Mouse (Mus musculus) layer of hippocampus, adult 9-10 months (tissue): Measurements from ENCODE around the gene Mark2.
"Not testable (repeated sequence)": the region's sequence is repeated elsewhere in the genome, so short reads cannot be mapped to it uniquely, and the experiment has no call there.

ENCODE experiments used
- DNase-seq: peaks from one replicate; pipeline ENCODE4 v3.0.0; 2022; ENCODE audit warnings: low spot score

The Mark2 gene

GRCm38 (mm10) chr19:7341512-7342397 is at the start of gene Mark2:
TSS of gene Mark2 (minus strand) at chr19:7341860.
- DNase-seq, result peak; percentile 98

DNA sequence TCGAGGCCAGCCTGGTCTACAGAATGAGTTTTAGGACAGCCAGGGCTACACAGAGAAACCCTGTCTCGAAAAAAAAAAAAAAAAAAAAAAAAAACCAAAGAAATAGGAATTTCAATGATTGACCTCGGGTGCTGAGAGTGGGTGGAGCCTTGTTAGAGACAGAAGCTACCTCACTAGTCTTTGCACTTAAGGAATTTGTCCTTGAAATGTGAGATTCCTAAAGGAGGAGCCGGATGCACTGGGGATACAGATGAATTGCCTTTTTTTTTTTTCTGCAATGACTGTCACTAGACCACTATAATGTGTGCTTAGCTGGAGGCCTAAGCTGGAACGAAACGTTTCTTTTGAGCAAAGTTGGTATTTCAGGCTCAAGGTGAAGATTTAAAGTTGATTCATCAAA is 46.8 kb upstream of the Mark2 start:
- DNase-seq, result no peak

GRCm38 (mm10) chr19:7386042-7386441 is 44.4 kb upstream of the Mark2 start:
- no peak for DNase-seq

- peak; percentile 96 for DNase-seq
Observed at GRCm38 (mm10) chr19:7382903-7383865, 41.5 kb upstream of the Mark2 start, which contains the start of gene Spindoc. TSS of gene Spindoc (minus strand) at chr19:7382994.

GRCm38 (mm10) chr19:7382248-7382902 is 40.7 kb upstream of the Mark2 start:
- DNase-seq, result no peak

DNA sequence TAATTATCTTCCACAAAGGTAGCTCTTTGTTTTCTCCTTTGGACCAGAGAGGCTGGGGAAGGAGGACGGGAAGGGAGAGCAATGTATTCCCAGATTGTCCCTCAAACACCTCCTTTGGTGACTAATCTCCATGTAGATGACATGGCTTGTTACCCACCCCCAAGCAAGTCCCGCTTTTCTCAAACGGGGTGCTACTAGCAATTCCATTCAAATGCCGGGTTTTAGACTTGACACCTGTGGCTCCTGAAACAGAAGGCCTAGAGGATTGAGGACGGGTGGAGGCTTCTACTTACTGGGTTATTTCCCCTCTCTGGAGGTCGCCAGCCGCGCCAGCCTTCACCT is 40.2 kb upstream of the Mark2 start:
- no peak for DNase-seq

- DNase-seq, result no peak
Observed at GRCm38 (mm10) chr19:7377639-7378038, 36.0 kb upstream of the Mark2 start.

DNA sequence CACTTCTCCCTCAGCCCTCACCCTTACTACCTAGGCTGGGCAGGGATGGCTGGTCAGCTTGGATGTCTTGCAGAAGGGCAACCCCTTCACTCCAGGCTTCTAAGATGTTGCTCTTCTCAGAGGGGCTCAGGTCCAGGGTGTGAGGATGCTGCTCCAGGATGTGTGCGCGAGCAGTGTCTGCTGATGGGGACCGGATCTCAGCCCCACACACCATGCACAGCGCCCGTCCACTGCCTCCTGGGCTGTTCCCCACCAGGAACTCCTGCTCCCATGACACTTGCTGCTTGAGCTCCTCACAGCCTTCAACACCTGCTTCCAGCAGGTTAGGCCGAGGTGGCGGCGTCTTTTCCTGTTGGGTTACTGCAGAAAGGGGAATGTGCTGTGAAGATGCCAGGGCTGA is 32.8 kb upstream of the Mark2 start:
- DNase-seq, result no peak

DNA sequence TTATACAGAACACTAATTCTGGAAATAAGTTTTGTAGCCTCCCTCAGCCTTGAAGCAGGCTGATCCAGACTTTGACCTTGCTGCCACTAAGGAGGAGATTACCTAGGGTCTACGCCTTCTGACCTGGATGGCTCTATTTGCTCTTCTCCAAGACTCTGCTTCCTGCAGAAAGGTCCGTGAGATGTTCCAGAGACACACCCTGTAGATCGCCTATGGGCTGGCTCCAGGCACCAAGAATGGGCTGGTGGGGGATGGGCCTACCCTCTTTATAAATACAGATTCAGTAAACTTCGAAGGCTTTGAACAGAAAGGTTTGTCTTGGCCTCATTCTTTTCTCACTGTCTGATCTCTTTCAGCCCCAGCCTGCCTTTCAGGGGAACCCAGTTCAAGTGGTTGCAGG is 27.8 kb upstream of the Mark2 start:
- DNase-seq, result not testable (repeated sequence)

- no peak for DNase-seq
Observed at GRCm38 (mm10) chr19:7353636-7354035, 12.0 kb upstream of the Mark2 start.

DNA sequence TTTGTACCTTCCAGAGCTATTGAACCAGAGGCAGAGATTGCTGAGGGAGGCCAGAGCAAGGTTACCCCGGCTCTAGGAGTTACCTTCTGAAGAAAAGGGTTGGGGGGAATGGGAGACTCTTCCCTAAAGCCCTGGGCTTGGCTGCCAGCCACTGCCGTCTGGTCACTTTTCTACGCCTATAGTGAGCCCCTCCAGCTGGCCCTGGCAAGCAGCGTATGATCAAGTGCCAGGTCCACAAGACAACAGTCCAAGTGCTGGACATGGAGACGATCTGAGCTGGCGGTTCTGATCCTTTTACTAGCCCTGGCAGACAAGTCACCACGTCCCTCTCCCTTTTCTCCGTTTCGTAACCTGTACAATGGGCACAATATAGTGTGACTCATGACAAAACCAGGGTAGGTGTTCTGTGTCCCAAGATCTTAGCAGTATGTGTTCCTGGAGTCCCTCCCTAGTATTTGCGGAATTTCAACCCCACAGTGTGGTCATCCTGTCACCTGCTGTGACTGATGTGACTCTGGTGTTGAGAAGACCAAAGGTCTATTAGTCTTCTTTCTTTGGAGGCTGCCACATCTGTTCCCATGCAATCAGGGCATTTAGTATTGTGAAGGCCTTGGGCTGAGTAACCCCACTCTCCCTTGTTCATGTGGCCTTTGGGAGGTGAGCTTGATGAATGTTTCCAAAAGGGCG is 11.3 kb upstream of the Mark2 start:
- DNase-seq, result no peak

DNA sequence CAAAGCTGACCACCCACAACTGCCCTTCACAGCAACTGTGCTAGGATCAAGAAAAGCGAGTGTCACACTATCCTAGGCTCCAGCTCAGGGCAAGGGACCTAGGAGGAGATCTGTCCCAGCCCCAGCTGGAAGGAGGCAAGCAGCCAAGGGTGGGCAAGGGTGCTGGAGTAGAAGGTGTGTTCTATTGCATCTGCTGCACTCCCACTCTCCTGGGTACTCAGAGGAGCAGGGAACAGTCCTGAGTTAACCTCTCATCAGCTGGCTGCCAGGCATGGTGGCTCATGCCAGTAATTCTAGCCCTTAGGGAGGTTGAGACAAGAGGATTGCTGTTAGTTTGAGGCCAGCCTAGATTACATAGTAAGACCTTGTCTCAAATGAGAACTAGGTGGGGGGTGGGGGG is 8.3 kb upstream of the Mark2 start:
- DNase-seq, result no peak

DNA sequence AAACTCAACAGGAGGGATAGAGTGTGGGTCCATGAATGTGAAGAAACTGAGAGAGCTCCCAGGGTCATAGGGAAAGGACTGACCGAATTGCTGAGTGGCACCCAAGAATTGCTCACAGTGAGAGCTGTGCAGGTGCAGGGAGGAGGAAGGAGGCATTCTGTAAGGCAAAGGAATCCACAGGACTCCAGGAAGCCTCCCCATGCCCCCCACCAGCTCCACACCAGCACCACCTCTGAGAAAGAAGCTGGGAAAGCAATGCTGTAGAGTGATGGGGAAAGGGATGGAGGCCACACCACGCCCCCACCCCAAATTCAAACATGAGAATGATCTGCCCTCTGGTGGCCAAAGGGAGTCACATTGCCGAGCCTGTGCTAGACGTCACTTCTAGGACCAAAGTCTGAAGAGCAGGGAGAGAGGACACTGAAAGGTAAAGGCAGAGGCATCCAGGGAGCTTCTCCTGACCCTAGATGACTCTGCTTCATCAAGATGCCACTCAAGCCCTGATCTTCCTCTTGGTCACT is 3.6 kb upstream of the Mark2 start:
- no peak for DNase-seq

DNA sequence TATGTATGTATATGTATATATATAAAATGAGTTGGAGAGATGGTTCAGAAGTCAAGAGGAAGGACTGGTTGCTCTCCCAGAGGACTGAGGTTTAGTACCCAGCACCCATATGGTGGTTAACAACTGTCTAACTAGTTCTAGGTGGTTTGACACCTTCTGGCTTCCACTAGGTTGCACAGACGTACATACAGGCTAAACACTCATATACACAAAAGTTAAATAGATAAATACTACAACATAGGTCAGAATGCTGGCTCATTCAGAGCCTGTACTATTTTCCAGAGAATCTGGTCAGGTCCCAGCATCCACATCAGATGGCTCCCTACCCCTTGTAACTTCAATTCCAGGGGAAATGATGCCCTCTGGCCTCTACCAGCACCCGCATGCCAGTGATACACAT is 986 bp upstream of the Mark2 start:
- no peak for DNase-seq

GRCm38 (mm10) chr19:7340780-7341475 is 732 bp downstream of the Mark2 start:
- no peak for DNase-seq

GRCm38 (mm10) chr19:7340371-7340779 is 1.3 kb downstream of the Mark2 start:
- no peak for DNase-seq

DNA sequence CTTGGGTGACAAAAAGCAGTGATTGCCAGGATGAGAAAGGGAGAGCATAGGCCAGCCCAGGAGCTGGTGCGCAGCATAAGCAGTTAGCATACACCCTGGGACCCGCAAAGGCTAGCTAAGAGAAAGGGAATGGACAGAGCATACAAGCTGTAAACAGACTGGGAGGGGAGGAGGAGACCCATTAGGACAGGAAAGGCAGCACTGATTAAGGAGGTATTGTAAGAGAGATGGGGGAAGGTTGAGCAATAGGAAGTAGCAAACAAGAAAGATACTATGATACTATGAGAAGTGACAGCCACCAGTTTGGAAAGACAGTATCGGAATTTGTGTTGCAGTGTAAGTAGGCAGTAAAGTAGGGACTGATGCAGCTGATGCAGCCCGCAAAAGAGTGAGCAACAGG is 1.8 kb downstream of the Mark2 start:
- DNase-seq, result no peak

DNA sequence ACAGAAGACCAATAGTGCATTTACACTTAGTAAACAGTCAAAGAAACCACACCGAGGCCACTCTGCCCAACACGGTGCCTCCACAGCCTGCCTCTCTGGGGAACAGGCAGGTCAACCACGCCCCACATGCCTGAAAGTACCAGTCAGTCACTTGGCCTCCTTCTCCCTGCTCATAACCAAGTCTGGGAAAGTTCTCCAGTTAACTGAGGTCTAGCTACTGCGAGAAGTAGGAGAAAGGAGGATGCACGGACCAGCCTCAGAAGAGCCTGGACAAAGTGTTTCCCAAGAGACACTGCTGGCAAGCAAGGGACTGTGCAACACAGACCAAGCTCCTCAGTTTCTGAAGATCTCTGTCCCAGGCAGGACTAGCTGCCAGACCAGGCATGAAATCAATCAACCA is 2.6 kb downstream of the Mark2 start:
- no peak for DNase-seq

DNA sequence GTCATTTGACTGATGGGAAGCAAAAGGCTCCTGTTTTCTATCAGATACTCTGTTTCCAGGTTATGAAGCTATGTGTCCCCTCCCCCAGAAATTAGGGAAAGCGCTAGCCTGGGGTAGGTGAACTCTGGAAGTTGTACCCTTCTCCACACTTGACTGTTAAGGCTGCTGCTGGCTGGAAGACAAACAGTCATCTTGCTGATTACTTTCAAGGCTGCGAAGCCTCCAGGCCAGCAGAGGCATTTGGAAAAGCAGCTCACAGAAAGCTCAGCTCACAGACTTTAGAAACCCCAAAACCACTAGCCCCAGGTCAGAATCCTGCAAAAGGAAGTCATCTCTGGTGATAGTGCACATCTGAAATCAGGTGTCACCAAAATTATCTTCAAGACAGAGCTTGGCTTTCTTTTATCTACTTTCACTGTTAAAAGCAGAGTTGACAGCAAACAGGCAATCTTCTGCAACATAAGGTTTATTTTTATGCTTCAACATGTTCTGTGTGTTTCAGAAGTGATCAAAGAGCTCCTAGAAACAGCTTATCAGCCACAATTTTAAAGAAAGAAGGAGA is 3.8 kb downstream of the Mark2 start:
- no peak for DNase-seq

DNA sequence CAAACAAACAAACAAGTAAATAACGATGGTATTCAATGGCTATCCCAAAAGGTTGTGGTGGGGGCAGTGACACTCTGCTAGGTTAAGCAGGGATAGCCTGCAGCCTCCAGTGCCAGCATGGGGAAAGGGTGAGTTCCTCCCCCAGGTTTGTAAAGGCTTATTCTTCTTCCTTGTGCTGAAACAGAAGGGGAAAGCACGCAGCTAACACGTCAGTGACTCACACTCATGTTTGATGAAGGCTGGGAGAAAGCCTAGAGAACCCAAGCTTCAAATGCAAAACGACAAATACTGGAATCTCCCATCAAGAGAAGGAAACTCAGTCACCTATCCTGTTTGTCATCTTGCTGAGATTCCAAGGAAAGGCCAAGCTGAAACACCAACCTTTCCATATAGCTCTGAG is 6.0 kb downstream of the Mark2 start:
- no peak for DNase-seq

- DNase-seq, result no peak
Observed at GRCm38 (mm10) chr19:7334049-7334448, 7.6 kb downstream of the Mark2 start.
